Mouse (Mus musculus): ENCODE measurements around the gene Syt13. TPM values are rescaled to one million over a fixed set of nuclear protein-coding genes. Genes with fewer than 3 reads are reported as not detected.

Gene Syt13
- total and polyA plus RNA-seq, 3 experiments: not detected

- H3K27me3 ChIP-seq (ENCODE audit: control insufficient read depth in 1 of 2, insufficient read depth in 2 of 2, low read length in 2 of 2): no peaks in the 10 kb centered on the region
- H3K27ac ChIP-seq (ENCODE audit: control insufficient read depth, low read depth, low read length): no peak overlapping the region
- no peak overlapping the region for H3K4me3 ChIP-seq (ENCODE audit: control insufficient read depth in 1 of 2, insufficient read depth in 1 of 2, low read depth in 2 of 2, low read length in 2 of 2)
- no peak for DNase-seq (ENCODE audit: low read depth, low spot score)
- H3K4me1 ChIP-seq (ENCODE audit: control insufficient read depth in 1 of 2, insufficient read depth in 2 of 2, low read length in 2 of 2): peaks cover 0 to 13% of the 10 kb centered on the region in 2 experiments; a peak in 3 of 4 replicates
- H3K79me2 ChIP-seq (ENCODE audit: control insufficient read depth, insufficient read depth, low read length, poor library complexity): no peaks in the 10 kb centered on the region
- no peaks in the 10 kb centered on the region for H3K9me3 ChIP-seq (replicated peaks; ENCODE audit: insufficient read depth, low read length)
- H3K36me3 ChIP-seq (ENCODE audit: control insufficient read depth in 1 of 2, insufficient read depth in 2 of 2, low read length in 2 of 2): peaks cover 0 to 6% of the 10 kb centered on the region in 2 experiments; a peak in 2 of 4 replicates
- H3K9ac ChIP-seq (ENCODE audit: control insufficient read depth, low read depth, low read length, poor library complexity, severe bottlenecking): no peak overlapping the region
- peak; percentile 59; the same call in 1 of the 2 replicates for TF ChIP-seq ZKSCAN1 (IDR thresholded peaks at IDR 0.05; ENCODE audit: low read depth, low read length)
- TF ChIP-seq NELFE (IDR thresholded peaks at IDR 0.05; ENCODE audit: low read depth, low read length): no peak
- TF ChIP-seq E2F4 (IDR thresholded peaks at IDR 0.05; ENCODE audit: borderline replicate concordance, low read depth, low read length): no peak
- no peak for TF ChIP-seq HCFC1 (IDR thresholded peaks at IDR 0.05; ENCODE audit: low read depth, low read length)
Observed at GRCm38 (mm10) chr2:93005028-93005427, 90.1 kb downstream of the Syt13 start.

Other genes starting within 250 kb of the Syt13 start
- gene Prdm11, start 131.1 kb downstream of the Syt13 start, total RNA-seq (2012; rRNA removed): 5.5 and 5.6 TPM in 2 replicates
- 1 to 10 TPM in 1 of 2 experiments, not detected in 1; 9.2 TPM for gene Prdm11, start 131.1 kb downstream of the Syt13 start, polyA plus RNA-seq (2012; ENCODE audit: insufficient read depth in 1 of 2, insufficient read length in 2 of 2, low read depth in 1 of 2, low replicate concordance in 2 of 2, missing spikeins in 1 of 2)